Mouse (Mus musculus) c-Kit-positive CD71-positive TER-119-negative erythroid progenitor cells, embryonic 14.5 days (primary cell): Measurements from ENCODE around the gene Ash1l.

Experiments used
- DNase-seq: peaks from one replicate; pipeline ENCODE4 v3.0.0-alpha.2; 2013; ENCODE audit warnings: low read depth

Gene Ash1l

GRCm38 (mm10) chr3:88950576-88951326 is at the start of gene Ash1l, which contains the start of gene Dap3:
TSS of gene Ash1l (plus strand) at chr3:88950622.
TSS of gene Dap3 (minus strand) at chr3:88951181.
- DNase-seq = peak; percentile 54

- no peak for DNase-seq
Observed at GRCm38 (mm10) chr3:88904803-88905202, 45.6 kb upstream of the Ash1l start.

GRCm38 (mm10) chr3:88905209-88905608 is 45.2 kb upstream of the Ash1l start:
- no peak for DNase-seq

GRCm38 (mm10) chr3:88905741-88906140 is 44.7 kb upstream of the Ash1l start:
- DNase-seq = no peak

GRCm38 (mm10) chr3:88906393-88907159 is 43.8 kb upstream of the Ash1l start:
- DNase-seq = no peak

- no peak for DNase-seq
Observed at GRCm38 (mm10) chr3:88912585-88912984, 37.8 kb upstream of the Ash1l start.

- DNase-seq = peak; percentile 89
Observed at GRCm38 (mm10) chr3:88913511-88914383, 36.7 kb upstream of the Ash1l start, which contains the start of gene Msto1. TSS of gene Msto1 (minus strand) at chr3:88913999.

GRCm38 (mm10) chr3:88914384-88914810 is 36.0 kb upstream of the Ash1l start:
- DNase-seq = no peak

GRCm38 (mm10) chr3:88918981-88919380 is 31.4 kb upstream of the Ash1l start:
- DNase-seq = no peak

GRCm38 (mm10) chr3:88921411-88921810 is 29.0 kb upstream of the Ash1l start:
- DNase-seq = no peak

GRCm38 (mm10) chr3:88923989-88924591 is 26.3 kb upstream of the Ash1l start:
- no peak for DNase-seq

GRCm38 (mm10) chr3:88925651-88926050 is 24.8 kb upstream of the Ash1l start:
- DNase-seq = no peak

- no peak for DNase-seq
Observed at GRCm38 (mm10) chr3:88929501-88929900, 20.9 kb upstream of the Ash1l start.

GRCm38 (mm10) chr3:88939071-88939470 is 11.4 kb upstream of the Ash1l start:
- no peak for DNase-seq

- no peak for DNase-seq
Observed at GRCm38 (mm10) chr3:88939749-88940148, 10.7 kb upstream of the Ash1l start.

GRCm38 (mm10) chr3:88942316-88942880 is 8.0 kb upstream of the Ash1l start:
- no peak for DNase-seq

- DNase-seq = no peak
Observed at GRCm38 (mm10) chr3:88944109-88944508, 6.3 kb upstream of the Ash1l start.

GRCm38 (mm10) chr3:88949786-88950575 is 441 bp upstream of the Ash1l start:
- DNase-seq = peak; percentile 74

GRCm38 (mm10) chr3:88951327-88951800 is 942 bp downstream of the Ash1l start:
- DNase-seq = no peak

- no peak for DNase-seq
Observed at GRCm38 (mm10) chr3:88953246-88953645, 2.8 kb downstream of the Ash1l start.
